Mouse (Mus musculus) liver, postnatal 0 days (tissue): ENCODE results near the gene Nos2.

Source experiments
- CTCF ChIP-seq: sonication (generic); IDR thresholded peaks from 2 replicates; pipeline ENCODE4 v1.5.1; 2016; ENCODE audit warnings: antibody characterized with exemption, low read depth
- EP300 ChIP-seq: IDR thresholded peaks from 2 replicates; pipeline ENCODE4 v1.6.1; 2016; ENCODE audit warnings: antibody characterized with exemption, low read depth, mild to moderate bottlenecking

DNA sequence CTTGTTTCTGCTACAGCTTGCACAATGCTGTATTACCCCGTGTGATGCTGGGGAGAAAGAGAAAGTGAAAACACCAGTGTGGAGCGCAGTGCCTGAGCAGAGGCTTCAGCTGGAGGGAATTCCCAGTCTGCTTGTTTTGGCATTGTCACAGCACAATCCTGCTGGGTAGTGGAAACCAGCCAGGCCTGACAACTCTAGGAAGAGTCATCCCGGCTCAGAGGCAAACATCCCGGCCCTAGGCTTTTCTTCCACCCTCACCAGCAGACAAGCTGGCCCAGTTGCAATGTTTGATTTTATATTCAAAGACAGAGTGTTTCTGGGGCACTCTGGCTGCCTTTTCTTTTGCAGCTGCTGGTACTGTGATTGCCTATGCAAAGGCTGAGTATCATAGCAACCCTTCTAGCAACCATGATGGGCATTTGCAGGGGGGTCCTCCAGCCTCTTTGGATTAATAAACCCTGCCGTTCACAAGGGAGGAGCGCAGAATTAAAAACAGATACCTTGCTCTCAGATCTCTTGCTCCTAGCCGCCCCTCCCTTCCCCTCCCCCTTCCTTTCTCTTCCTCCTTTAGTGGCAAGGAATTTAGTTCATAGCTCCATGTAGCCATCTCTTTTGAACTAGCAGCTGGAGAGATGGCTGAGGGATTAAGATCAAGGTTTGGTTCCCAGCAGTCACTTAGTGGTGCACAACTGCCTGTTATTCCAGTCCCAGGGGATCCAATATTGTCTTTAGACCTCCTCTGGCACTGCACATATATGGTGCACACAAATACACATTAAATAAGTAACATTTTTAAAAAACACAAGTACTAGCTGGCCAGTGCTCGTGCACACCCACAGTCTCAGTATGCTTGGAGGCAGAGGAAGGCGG lies 33.2 kb upstream of the Nos2 start:
- no peak for TF ChIP-seq CTCF
- no peak for TF ChIP-seq EP300
